ENCODE assay signal across 13 mouse cellular contexts in genomic region chr6:137339071-137339470, GRCm38 (mm10).
"Had no signal": no experiment of that assay in that cellular context is flagged by ENCODE, and none has a peak within 500 bp of the region (broad histone marks: within the 10 kb centered on the region; RNA-seq: fewer than 3 reads in every experiment).

No protein-coding gene starts in this region.

- H3K4me2 ChIP-seq: limb, embryonic 15.5 days; liver, embryonic 12.5 days; midbrain, embryonic 13.5 days; neural tube, embryonic 15.5 days had no signal

- H3K27ac ChIP-seq: limb, embryonic 15.5 days; liver, embryonic 12.5 days; macrophage; midbrain, embryonic 13.5 days; neural tube, embryonic 15.5 days; stomach, postnatal 0 days had no signal

- H3K4me1 ChIP-seq: liver, embryonic 12.5 days had no signal

- H3K27me3 ChIP-seq: limb, embryonic 15.5 days; liver, embryonic 12.5 days; midbrain, embryonic 13.5 days; neural tube, embryonic 15.5 days had no signal

- DNase-seq: kidney, adult 8-10 months; kidney, postnatal 25 days; right cerebral cortex, adult 18-20 months; thymus, postnatal 14 days had no signal

- H3K9me3 ChIP-seq: limb, embryonic 15.5 days; liver, embryonic 12.5 days; midbrain, embryonic 13.5 days; neural tube, embryonic 15.5 days had no signal

- ATAC-seq: inflammation-experienced regulatory T-cells, adult 6 months; intestine, postnatal 0 days; liver, embryonic 12.5 days; midbrain, embryonic 13.5 days had no signal

- H3K4me3 ChIP-seq: limb, embryonic 15.5 days; liver, embryonic 12.5 days; midbrain, embryonic 13.5 days; myocyte; neural tube, embryonic 15.5 days had no signal

- H3K36me3 ChIP-seq: limb, embryonic 15.5 days; liver, embryonic 12.5 days; midbrain, embryonic 13.5 days; neural tube, embryonic 15.5 days had no signal

- H3K9ac ChIP-seq: limb, embryonic 15.5 days; liver, embryonic 12.5 days; midbrain, embryonic 13.5 days; neural tube, embryonic 15.5 days had no signal
